Mouse (Mus musculus) frontal cortex, postnatal 10 days (tissue): ENCODE data around the gene Serinc3.
"Not testable (repeated sequence)": the region's sequence is repeated elsewhere in the genome, so short reads cannot be mapped to it uniquely, and the experiment has no call there.

Experiments used
- DNase-seq, 2 experiments: peaks; one replicate each; pipeline ENCODE4 v3.0.0; 2022; ENCODE audit warnings: low spot score in 2 of 2, mixed read lengths in 1 of 2

The Serinc3 gene

GRCm38 (mm10) chr2:163644575-163645385, at the start of gene Serinc3:
Gene Serinc3, minus strand, starts transcription at chr2:163645131.
- peak; percentile 96 to 98 for DNase-seq

GRCm38 (mm10) chr2:163693716-163694314, 48.9 kb upstream of the Serinc3 start:
- no peak for DNase-seq

GRCm38 (mm10) chr2:163692873-163693612, 48.1 kb upstream of the Serinc3 start:
- no peak for DNase-seq

GRCm38 (mm10) chr2:163691846-163692605, 47.1 kb upstream of the Serinc3 start:
- no peak for DNase-seq

GRCm38 (mm10) chr2:163690409-163691304, 45.7 kb upstream of the Serinc3 start:
- no peak for DNase-seq

GRCm38 (mm10) chr2:163689771-163690170, 44.8 kb upstream of the Serinc3 start:
- DNase-seq: no peak

GRCm38 (mm10) chr2:163688377-163688776, 43.4 kb upstream of the Serinc3 start:
- DNase-seq: not testable (repeated sequence)

GRCm38 (mm10) chr2:163686886-163687285, 42.0 kb upstream of the Serinc3 start:
- no peak for DNase-seq

- DNase-seq: no peak
Observed at GRCm38 (mm10) chr2:163686233-163686632, 41.3 kb upstream of the Serinc3 start.

GRCm38 (mm10) chr2:163685761-163686200, 40.9 kb upstream of the Serinc3 start:
- peak in 1 of 2 experiments; percentile 54 for DNase-seq

GRCm38 (mm10) chr2:163685287-163685686, 40.4 kb upstream of the Serinc3 start:
- DNase-seq: no peak

GRCm38 (mm10) chr2:163682344-163682743, 37.4 kb upstream of the Serinc3 start:
- DNase-seq: no peak

GRCm38 (mm10) chr2:163676745-163677144, 31.8 kb upstream of the Serinc3 start:
- no peak for DNase-seq

- DNase-seq: no peak
Observed at GRCm38 (mm10) chr2:163676321-163676720, 31.4 kb upstream of the Serinc3 start.

GRCm38 (mm10) chr2:163675662-163676061, 30.7 kb upstream of the Serinc3 start:
- no peak for DNase-seq

GRCm38 (mm10) chr2:163675144-163675619, 30.3 kb upstream of the Serinc3 start:
- no peak for DNase-seq

GRCm38 (mm10) chr2:163674397-163674796, 29.5 kb upstream of the Serinc3 start:
- no peak for DNase-seq

- DNase-seq: no peak
Observed at GRCm38 (mm10) chr2:163670872-163671594, 26.1 kb upstream of the Serinc3 start.

GRCm38 (mm10) chr2:163667045-163667444, 22.1 kb upstream of the Serinc3 start:
- DNase-seq: no peak

GRCm38 (mm10) chr2:163663930-163664329, 19.0 kb upstream of the Serinc3 start:
- no peak for DNase-seq
